Mouse (Mus musculus): ENCODE measurements around the gene Slc32a1. TPM values are rescaled to one million over a fixed set of nuclear protein-coding genes. Genes with fewer than 3 reads are reported as not detected.
A peak's percentile ranks its signal among the peaks of the same experiment; 100 is the strongest.

Gene Slc32a1
- 0.26 TPM in 1 of 2 replicates, not detected in the other for total RNA-seq (2021)
- long read RNA-seq, experiment 1: 0 reads
- long read RNA-seq, experiment 2: 0 reads

- DNase-seq: peak; percentile 9
Observed at GRCm38 (mm10) chr2:158610488-158611325, at the start of gene Slc32a1. TSS of gene Slc32a1 (plus strand) at chr2:158610767.

- no peak for DNase-seq
Observed at GRCm38 (mm10) chr2:158560801-158561200, 49.8 kb upstream of the Slc32a1 start.

- no peak for DNase-seq
Observed at GRCm38 (mm10) chr2:158561371-158562144, 49.0 kb upstream of the Slc32a1 start.

- DNase-seq: peak; percentile 76
Observed at GRCm38 (mm10) chr2:158570421-158571081, 40.0 kb upstream of the Slc32a1 start.

- DNase-seq: no peak
Observed at GRCm38 (mm10) chr2:158579979-158580378, 30.6 kb upstream of the Slc32a1 start.

- DNase-seq: peak; percentile 69
Observed at GRCm38 (mm10) chr2:158584621-158585358, 25.8 kb upstream of the Slc32a1 start.

GRCm38 (mm10) chr2:158588524-158589271 is 21.9 kb upstream of the Slc32a1 start:
- DNase-seq: no peak

GRCm38 (mm10) chr2:158590495-158590894 is 20.1 kb upstream of the Slc32a1 start:
- DNase-seq: no peak

- no peak for DNase-seq
Observed at GRCm38 (mm10) chr2:158591286-158591685, 19.3 kb upstream of the Slc32a1 start.

GRCm38 (mm10) chr2:158593371-158593770 is 17.2 kb upstream of the Slc32a1 start:
- no peak for DNase-seq

- DNase-seq: peak; percentile 47
Observed at GRCm38 (mm10) chr2:158595103-158595502, 15.5 kb upstream of the Slc32a1 start.

- no peak for DNase-seq
Observed at GRCm38 (mm10) chr2:158595577-158595976, 15.0 kb upstream of the Slc32a1 start.

- no peak for DNase-seq
Observed at GRCm38 (mm10) chr2:158596803-158597202, 13.8 kb upstream of the Slc32a1 start.

- no peak for DNase-seq
Observed at GRCm38 (mm10) chr2:158600517-158600916, 10.1 kb upstream of the Slc32a1 start.

GRCm38 (mm10) chr2:158601326-158601725 is 9.2 kb upstream of the Slc32a1 start:
- no peak for DNase-seq

GRCm38 (mm10) chr2:158602663-158603062 is 7.9 kb upstream of the Slc32a1 start:
- DNase-seq: no peak

- no peak for DNase-seq
Observed at GRCm38 (mm10) chr2:158606511-158606964, 4.0 kb upstream of the Slc32a1 start.

GRCm38 (mm10) chr2:158609681-158610080 is 886 bp upstream of the Slc32a1 start:
- DNase-seq: no peak

GRCm38 (mm10) chr2:158611326-158611719 is 756 bp downstream of the Slc32a1 start:
- no peak for DNase-seq

GRCm38 (mm10) chr2:158611726-158612670 is 1.4 kb downstream of the Slc32a1 start:
- DNase-seq: no peak
